Mouse (Mus musculus): ENCODE results near the gene Wdr59.

GRCm38 (mm10) chr8:111513446-111513845 is 8.4 kb downstream of the Wdr59 start:
- no peak for TF ChIP-seq CTCF (IDR thresholded peaks at IDR 0.05; ENCODE audit: insufficient read depth, low read length)
- no peak for TF ChIP-seq POLR2A (IDR thresholded peaks at IDR 0.05; ENCODE audit: borderline replicate concordance, extremely low read depth, low read depth, low read length)
